Mouse (Mus musculus) heart, embryonic 10.5 days (tissue): ENCODE results near the gene Poc1b. TPM values are rescaled to one million over a fixed set of nuclear protein-coding genes. Genes with fewer than 3 reads are reported as not detected.
A peak's percentile ranks its signal among the peaks of the same experiment; 100 is the strongest.

ENCODE experiments used
- DNase-seq: peaks from one replicate; pipeline ENCODE4 v3.0.0-alpha.2; 2017; ENCODE audit warnings: low spot score
- H3K27ac ChIP-seq: fragments of 300-500 bp; sonication (generic); 2 replicates; pipeline ENCODE4 v1.5.1; 2016; ENCODE audit warnings: mild to moderate bottlenecking
- H3K27me3 ChIP-seq: fragments of 300-500 bp; sonication (generic); 2 replicates; pipeline ENCODE4 v1.6.1; 2016; ENCODE audit warnings: mild to moderate bottlenecking; ENCODE audit not compliant: poor library complexity, insufficient read depth, severe bottlenecking
- H3K36me3 ChIP-seq: fragments of 300-500 bp; sonication (generic); 2 replicates; pipeline ENCODE4 v1.6.1; 2016; ENCODE audit warnings: mild to moderate bottlenecking, moderate library complexity
- H3K4me1 ChIP-seq: fragments of 300-500 bp; sonication (generic); 2 replicates; pipeline ENCODE4 v1.6.1; 2016; ENCODE audit warnings: mild to moderate bottlenecking
- H3K4me3 ChIP-seq: fragments of 300-500 bp; sonication (generic); 2 replicates; pipeline ENCODE4 v1.5.1; 2016; ENCODE audit warnings: mild to moderate bottlenecking, moderate library complexity
- H3K9me3 ChIP-seq: fragments of 300-500 bp; sonication (generic); 2 replicates; pipeline ENCODE4 v1.6.1; 2016; ENCODE audit warnings: mild to moderate bottlenecking, moderate library complexity
- WGBS: fragments of 180-500 bp; shearing (Covaris S2); methylation state at CpG from one replicate; pipeline ENCODE4 v1.1.7; 2016; 5-methylcytosine and 5-hydroxymethylcytosine counted together
- polyA plus RNA-seq: library from polyadenylated mRNA; unstranded; fragments of >200 nt; fragmentation: Nextera tagmentation; extraction: Ambion mirVana; gene quantifications from 2 replicates; pipeline ENCODE4 v1.2.1, GENCODE M21; 2016

Gene Poc1b
- polyA plus RNA-seq: 12.0 and 16.2 TPM in 2 replicates

DNA sequence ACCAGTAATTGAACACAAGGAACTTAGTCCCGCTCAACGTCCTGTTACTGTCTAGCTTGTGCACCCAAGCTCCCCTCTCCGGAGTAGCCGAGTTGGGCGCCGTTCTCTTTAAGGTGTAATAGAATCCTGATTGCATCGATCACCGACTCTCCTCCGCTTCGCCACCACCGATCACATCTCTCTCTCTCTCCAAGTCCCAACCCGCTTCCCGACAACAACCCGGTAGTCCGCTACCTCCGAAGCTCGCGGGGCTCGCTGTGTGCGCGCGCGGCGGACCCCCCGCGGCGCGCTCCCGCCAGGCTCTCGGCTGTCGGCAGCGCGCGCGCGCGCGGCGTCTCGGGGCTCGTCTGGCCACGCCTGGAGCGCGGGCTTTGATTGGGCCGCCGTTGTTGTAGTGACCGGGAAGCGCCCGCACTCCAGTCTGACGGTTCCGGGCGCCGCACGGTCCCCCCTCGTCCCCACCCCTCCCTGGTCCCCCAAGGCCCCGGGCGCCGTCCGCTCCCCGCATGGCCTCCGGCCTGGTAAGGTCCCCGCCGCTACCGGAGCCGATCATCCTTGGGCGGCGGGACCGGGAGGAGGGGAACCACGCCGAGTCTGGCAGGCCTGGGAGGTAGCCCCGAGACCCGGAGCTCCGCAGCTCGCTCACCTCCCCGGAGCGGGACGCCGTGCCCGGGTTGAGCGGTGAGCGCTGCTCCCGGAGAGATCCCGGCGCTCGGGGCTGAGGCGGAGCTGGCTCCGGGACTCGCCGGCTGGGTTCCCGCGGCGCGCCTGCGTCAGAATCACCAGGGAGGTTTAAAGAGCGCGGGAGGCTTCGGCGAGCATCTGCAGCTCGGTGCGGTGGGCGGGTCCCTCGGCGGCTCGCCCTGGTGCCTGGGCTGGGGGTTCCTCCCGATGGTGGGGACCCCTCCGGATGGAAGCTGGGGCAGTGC lies at the start of gene Poc1b:
Gene Poc1b (plus strand): TSS at position 334 of the 929 bp plus-strand sequence.
- H3K27ac ChIP-seq: peak within 1 kb of the TSS; percentile 95
- under 1% methylated on average over 105 of the region's 106 CpGs for WGBS
- peak within 1 kb of the TSS; percentile 93 for H3K4me3 ChIP-seq
- H3K9me3 ChIP-seq: no peaks in the 10 kb centered on the region
- H3K27me3 ChIP-seq: no peaks in the 10 kb centered on the region
- peaks cover 27% of the 10 kb centered on the region for H3K36me3 ChIP-seq
- H3K4me1 ChIP-seq: peaks cover 11% of the 10 kb centered on the region
- peak; percentile 92 for DNase-seq

DNA sequence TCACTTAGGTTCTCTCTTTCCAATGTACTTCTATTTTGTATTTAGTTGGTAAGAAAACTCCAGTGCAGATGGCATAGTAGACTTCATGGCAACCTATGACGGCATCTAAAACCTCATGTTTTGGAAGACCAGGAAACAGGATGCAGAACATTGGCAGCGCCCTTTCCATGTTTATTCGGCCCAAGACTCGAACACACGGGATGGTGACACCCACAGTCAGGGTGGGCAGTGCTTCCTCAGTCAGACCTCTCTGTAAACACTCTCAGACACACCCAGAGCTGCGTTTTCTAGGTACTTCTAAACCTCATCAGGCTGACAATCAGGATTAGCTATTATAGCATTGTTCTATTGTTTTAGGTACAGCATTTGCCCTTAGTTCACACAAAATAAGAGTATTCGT lies 46.2 kb upstream of the Poc1b start:
- WGBS: 85% methylated on average over 7 of the region's 7 CpGs
- H3K27ac ChIP-seq: no peak overlapping the region

DNA sequence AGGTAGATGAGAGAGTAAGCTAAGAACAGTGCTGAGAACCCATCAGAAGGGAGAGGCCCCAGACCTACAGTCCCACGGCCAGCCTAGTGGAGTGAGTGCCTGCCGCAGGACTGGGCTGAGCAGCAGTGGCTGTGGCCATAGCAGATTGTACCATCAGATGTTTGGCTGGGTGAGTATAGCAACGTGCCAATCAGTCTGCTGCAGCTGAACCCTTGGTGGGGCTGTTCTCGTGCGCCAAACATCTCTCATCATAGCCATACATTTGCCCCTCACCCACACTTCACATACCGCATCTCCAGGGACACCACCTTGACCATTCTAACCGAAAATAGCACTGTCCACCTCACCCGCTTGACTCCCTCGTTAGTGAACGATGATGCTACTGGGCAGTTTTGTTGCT lies 45.4 kb upstream of the Poc1b start:
- no peaks in the 10 kb centered on the region for H3K27me3 ChIP-seq
- H3K9me3 ChIP-seq: no peaks in the 10 kb centered on the region
- no peaks in the 10 kb centered on the region for H3K4me1 ChIP-seq
- no peak overlapping the region for H3K27ac ChIP-seq
- WGBS: 85% methylated on average over 10 of the region's 10 CpGs
- no peak for DNase-seq
- no peak overlapping the region for H3K4me3 ChIP-seq
- no peaks in the 10 kb centered on the region for H3K36me3 ChIP-seq

More for the DNA sequence above, 46.2 kb upstream of the Poc1b start:
- no peaks in the 10 kb centered on the region for H3K4me1 ChIP-seq
- DNase-seq: peak; percentile 14
- H3K27me3 ChIP-seq: no peaks in the 10 kb centered on the region
- no peaks in the 10 kb centered on the region for H3K36me3 ChIP-seq
- no peak overlapping the region for H3K4me3 ChIP-seq
- H3K9me3 ChIP-seq: no peaks in the 10 kb centered on the region

DNA sequence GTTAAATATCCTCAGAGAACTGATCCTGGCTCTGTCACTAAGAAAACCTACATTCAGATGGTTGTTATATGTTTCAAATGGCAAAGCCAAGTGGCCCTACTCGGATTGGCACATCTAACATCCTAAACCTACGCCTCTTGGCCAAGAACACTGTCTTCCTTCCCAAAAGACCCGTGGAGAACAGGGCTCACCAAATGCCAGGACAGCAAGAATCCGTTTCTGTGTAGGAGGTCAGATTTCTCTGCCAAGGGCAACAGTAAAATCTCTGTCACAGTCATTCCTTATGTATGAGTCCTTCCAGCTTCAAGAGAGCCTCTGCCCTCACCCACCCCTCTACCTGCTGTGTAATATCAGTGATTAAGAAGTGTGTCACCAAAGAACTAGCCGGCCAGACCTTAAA lies 44.3 kb upstream of the Poc1b start:
- no peak for DNase-seq
- H3K36me3 ChIP-seq: no peaks in the 10 kb centered on the region
- H3K9me3 ChIP-seq: no peaks in the 10 kb centered on the region
- no peaks in the 10 kb centered on the region for H3K27me3 ChIP-seq
- WGBS: 82% methylated on average over 5 of the region's 5 CpGs
- H3K4me3 ChIP-seq: no peak overlapping the region
- no peaks in the 10 kb centered on the region for H3K4me1 ChIP-seq
- no peak overlapping the region for H3K27ac ChIP-seq

DNA sequence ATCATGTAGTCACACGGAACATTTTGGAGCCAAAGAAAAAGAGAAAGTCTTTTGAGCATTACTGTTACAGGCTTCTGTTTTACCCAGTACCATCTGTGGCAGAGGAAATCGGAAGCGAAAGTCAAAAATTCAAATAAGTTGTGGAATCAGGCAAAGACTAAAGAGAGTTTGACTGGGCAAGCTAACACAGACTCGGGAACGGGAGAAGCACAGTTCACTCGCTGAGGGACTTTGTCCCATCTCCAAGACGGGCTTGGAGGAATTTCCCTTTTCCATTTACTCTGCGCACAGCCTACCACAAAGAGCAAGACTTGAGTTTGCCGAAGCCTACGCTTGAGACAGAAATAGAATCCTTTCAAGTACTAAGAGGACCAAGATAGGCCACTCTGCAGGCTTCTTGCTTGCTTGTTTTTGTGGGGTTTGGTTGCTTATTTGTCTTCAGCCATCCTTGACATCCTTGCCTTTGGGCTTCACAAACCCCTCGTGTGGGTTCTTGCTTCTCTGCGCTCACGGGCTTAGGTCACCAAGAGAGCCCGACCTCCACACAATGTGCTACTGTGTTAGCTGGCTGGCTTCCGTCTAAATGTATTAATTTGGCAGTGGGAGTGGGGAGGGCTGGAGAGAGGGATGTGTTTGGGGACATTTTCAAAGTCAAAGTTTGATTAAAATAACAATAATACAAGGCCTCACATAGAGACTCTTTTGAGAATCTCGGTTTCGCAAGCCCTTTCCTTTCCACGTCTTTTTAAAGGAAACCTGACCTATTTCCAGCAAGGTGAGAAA lies 30.5 kb upstream of the Poc1b start:
- no peaks in the 10 kb centered on the region for H3K4me1 ChIP-seq
- H3K36me3 ChIP-seq: no peaks in the 10 kb centered on the region
- WGBS: 68% methylated on average over 18 of the region's 18 CpGs
- H3K27ac ChIP-seq: peak overlapping the region; percentile 32; the same call in 1 of the 2 replicates
- DNase-seq: no peak
- no peaks in the 10 kb centered on the region for H3K27me3 ChIP-seq
- H3K9me3 ChIP-seq: no peaks in the 10 kb centered on the region
- no peak overlapping the region; the same call in 1 of the 2 replicates for H3K4me3 ChIP-seq

DNA sequence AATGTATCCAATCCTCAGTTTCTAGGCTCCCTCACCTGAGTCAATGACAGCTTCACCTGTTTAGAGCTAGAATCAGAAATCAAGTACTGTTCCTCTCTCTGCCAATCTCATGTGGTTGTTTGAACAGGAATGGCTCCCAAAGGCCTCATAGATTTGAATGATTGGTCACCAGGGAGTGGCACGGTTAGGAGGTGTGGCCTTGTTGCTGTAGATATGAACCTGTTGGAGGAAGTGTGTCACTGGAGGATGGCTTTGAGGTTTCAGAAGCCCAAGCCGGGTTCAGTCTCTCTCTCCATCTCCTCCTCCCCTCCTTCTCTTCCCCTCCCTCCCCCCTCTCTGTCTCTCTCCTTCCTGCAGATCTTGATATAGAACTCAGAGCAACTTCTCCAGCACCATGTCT lies 28.2 kb upstream of the Poc1b start:
- peak; percentile 61 for DNase-seq
- H3K4me1 ChIP-seq: peaks cover 4% of the 10 kb centered on the region; the same call in 1 of the 2 replicates
- H3K4me3 ChIP-seq: no peak overlapping the region
- H3K9me3 ChIP-seq: no peaks in the 10 kb centered on the region
- H3K36me3 ChIP-seq: no peaks in the 10 kb centered on the region
- 78% methylated on average over 2 of the region's 2 CpGs for WGBS
- no peaks in the 10 kb centered on the region for H3K27me3 ChIP-seq
- H3K27ac ChIP-seq: no peak overlapping the region

DNA sequence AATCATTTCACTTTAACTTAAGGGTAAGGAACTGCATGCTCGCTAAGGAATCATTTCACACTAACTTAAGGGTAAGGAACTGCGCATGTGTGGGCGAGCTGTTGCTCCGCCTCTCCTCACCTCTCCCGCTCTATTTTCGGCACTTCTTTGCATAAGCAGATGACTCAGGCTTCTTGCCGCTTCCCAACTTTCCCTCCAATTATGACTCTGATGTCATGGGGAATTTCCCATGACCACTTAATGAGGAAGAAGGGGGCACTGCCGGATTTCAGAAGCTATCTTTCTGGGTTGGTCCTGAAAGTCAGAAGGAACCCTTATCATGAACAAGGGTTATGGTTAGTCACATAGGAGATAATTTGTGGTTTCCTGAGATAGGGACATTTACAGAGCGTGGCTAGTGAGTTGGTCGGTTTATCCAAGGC lies 25.3 kb upstream of the Poc1b start:
- H3K9me3 ChIP-seq: no peaks in the 10 kb centered on the region
- DNase-seq: peak; percentile 53
- H3K27me3 ChIP-seq: no peaks in the 10 kb centered on the region
- H3K27ac ChIP-seq: no peak overlapping the region
- peaks cover 8% of the 10 kb centered on the region; the same call in 1 of the 2 replicates for H3K4me1 ChIP-seq
- H3K4me3 ChIP-seq: no peak overlapping the region
- H3K36me3 ChIP-seq: no peaks in the 10 kb centered on the region
- 77% methylated on average over 10 of the region's 10 CpGs for WGBS

DNA sequence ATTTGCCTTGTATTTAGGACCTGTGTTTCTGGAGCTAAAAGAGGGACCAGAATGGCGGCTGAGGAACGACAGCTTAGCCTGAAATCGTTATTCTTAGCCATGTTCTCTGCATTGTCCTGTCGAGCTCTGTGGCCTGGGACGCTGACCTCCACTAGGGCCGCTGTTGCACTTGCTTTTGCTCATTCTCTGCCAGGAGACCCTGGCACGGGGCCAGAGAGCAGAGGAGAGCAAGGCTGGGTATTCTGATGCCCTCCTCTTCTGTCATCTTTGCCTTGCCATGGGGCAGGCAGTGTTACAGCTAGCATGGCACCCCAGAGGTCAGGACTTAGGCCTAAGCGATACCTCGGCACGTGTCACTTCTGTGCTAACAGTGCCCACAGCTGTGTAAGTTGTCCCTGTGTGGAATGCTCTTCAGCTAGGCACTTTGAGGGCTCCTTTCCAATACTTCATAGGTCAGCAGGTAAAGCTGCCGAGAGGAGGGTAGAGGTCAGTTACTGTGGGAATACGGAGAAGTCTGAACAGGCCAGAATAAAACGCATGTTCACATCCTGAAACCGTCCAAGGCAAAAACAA lies 23.3 kb upstream of the Poc1b start:
- no peak for DNase-seq
- H3K9me3 ChIP-seq: no peaks in the 10 kb centered on the region
- H3K4me3 ChIP-seq: no peak overlapping the region
- peaks cover 8% of the 10 kb centered on the region; the same call in 1 of the 2 replicates for H3K4me1 ChIP-seq
- no peak overlapping the region for H3K27ac ChIP-seq
- no peaks in the 10 kb centered on the region for H3K36me3 ChIP-seq
- no peaks in the 10 kb centered on the region for H3K27me3 ChIP-seq
- 85% methylated on average over 14 of the region's 14 CpGs for WGBS

DNA sequence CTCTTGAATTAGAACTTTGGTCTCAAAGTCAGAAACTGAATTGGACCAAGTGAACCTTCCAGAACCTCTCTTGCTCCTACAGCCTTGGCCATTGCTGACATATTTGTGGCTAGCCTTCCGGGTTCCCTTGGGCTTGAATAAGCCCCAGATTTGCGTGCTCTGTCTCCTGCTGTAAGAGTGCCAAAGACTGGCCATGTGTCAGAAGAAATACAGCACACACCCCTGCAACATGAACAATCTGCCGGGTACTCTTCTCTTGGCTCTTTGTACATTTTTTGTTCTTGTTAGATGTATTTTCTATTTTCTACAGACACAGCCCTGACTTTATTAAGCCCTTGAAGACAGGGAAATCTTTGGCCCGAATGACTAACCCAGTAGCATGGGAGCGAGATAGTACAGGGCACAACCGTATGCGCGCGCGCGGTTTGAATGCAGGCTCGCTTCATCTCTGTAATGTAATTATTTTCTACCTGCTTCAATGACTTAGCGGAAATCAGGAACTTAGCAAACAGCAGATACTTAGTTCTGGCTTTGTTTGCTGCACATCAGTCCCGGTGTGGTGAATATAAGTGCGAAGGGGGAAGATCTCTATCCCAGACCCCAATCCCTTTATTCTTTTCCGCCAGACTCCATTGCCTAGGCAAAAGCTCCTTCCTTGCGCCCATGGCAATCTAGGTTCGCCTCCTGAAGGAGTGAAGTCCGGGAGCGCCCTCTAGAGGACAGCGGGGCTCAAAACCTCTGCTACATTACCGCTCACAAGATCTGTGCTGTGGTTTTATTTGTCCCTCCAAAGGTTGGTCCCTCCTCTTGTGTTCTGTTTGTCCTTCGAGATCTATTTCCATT lies 22.2 kb upstream of the Poc1b start:
- Histone ChIP-seq H3K36me3 (no peaks in the 10 kb centered on the region), H3K27me3 (no peaks in the 10 kb centered on the region), H3K4me3 (no peak overlapping the region), H3K4me1 (peaks cover 8% of the 10 kb centered on the region; the same call in 1 of the 2 replicates), H3K27ac (no peak overlapping the region), H3K9me3 (no peaks in the 10 kb centered on the region)
- 47% methylated on average over 23 of the region's 23 CpGs for WGBS
- peak; percentile 90 for DNase-seq

DNA sequence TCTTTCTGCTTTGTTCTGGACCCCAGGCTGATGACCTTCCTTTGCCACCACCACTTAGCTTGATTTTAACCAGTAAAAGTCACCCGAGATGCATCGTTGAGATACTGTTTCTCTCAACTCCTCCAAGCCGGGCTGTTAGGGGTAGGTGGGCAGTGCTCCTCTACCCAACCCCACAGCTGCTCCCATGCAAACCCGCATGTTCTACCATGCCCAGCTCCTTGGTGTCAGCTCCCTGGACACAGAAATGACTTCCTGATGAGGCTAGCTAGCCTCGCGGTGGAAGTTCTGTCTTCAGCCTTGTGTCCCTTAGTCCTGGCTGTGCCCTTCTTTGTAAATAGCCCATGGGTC lies 21.6 kb upstream of the Poc1b start:
- WGBS: 62% methylated on average over 6 of the region's 6 CpGs
- Histone ChIP-seq H3K4me3 (no peak overlapping the region), H3K36me3 (no peaks in the 10 kb centered on the region), H3K9me3 (no peaks in the 10 kb centered on the region), H3K4me1 (peaks cover 8% of the 10 kb centered on the region; the same call in 1 of the 2 replicates), H3K27ac (no peak overlapping the region), H3K27me3 (no peaks in the 10 kb centered on the region)
- DNase-seq: no peak

DNA sequence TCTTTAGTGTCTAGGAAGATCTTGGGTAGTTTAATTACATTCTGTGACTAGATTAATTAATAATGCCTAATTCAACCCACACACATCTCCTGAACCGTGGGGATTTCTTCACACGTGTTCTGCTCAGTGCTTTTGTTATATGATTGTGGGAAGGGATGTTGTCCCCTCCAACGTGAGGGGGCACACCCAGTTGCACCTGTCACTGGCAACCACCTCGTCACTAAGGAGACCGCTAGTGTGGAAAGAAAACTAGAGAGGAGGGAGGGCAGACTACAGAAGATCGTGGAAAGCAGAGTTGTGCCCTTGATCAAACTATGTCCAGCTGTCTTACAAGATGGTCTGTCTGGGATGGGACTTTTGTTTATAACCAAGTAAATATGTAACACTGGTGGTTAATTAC lies 20.8 kb upstream of the Poc1b start:
- DNase-seq: no peak
- Histone ChIP-seq H3K27me3 (no peaks in the 10 kb centered on the region), H3K27ac (no peak overlapping the region), H3K4me1 (peaks cover 8% of the 10 kb centered on the region; the same call in 1 of the 2 replicates), H3K4me3 (no peak overlapping the region), H3K9me3 (no peaks in the 10 kb centered on the region), H3K36me3 (no peaks in the 10 kb centered on the region)
- 65% methylated on average over 6 of the region's 6 CpGs for WGBS

DNA sequence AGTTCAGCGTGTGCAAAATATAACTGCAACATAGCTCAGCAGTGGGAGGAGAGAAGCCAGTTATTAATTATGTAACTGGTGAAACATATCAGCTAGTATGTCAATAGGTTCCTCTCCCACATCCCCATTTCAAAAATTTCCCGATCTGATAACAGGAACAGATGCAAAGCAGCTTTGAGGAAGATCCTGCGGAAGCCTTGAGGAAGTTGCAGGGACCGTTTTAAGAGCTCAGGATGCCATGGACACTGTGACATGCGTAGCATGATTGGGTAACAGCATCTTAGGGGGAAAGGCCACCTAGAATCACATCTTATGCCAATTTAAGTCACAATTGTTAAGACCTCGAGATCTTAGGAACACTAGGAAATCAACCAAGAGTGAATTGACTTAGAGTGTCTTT lies 16.9 kb upstream of the Poc1b start:
- Histone ChIP-seq H3K27ac (no peak overlapping the region), H3K27me3 (no peaks in the 10 kb centered on the region), H3K4me3 (no peak overlapping the region), H3K36me3 (no peaks in the 10 kb centered on the region), H3K9me3 (no peaks in the 10 kb centered on the region), H3K4me1 (peaks cover 3% of the 10 kb centered on the region; the same call in 1 of the 2 replicates)
- whole genome bisulfite sequencing: 80% methylated on average over 6 of the region's 6 CpGs
- no peak for DNase-seq
